Mouse (Mus musculus) embryonic facial prominence, embryonic 12.5 days (tissue): ENCODE data around the gene Slc39a7. TPM values are rescaled to one million over a fixed set of nuclear protein-coding genes. Genes with fewer than 3 reads are reported as not detected.
"Not testable (repeated sequence)": the region's sequence is repeated elsewhere in the genome, so short reads cannot be mapped to it uniquely, and the experiment has no call there.

Source experiments
- ATAC-seq: fragments of 200-750 bp; cut with Nextera tagmentation; 2 replicates; pipeline ENCODE4 v1.8.0; 2017; ENCODE audit not compliant: insufficient number of reproducible peaks, insufficient read depth, low FRiP score, low TSS enrichment
- H3K27ac ChIP-seq: fragments of 300-500 bp; sonication (generic); 2 replicates; pipeline ENCODE4 v1.5.1; 2016; ENCODE audit warnings: mild to moderate bottlenecking
- H3K27me3 ChIP-seq: fragments of 300-500 bp; sonication (generic); 2 replicates; pipeline ENCODE4 v1.6.1; 2016; ENCODE audit warnings: mild to moderate bottlenecking, moderate library complexity
- H3K36me3 ChIP-seq: fragments of 300-500 bp; sonication (generic); 2 replicates; pipeline ENCODE4 v1.6.1; 2016; ENCODE audit warnings: mild to moderate bottlenecking
- H3K4me1 ChIP-seq: fragments of 300-500 bp; sonication (generic); 2 replicates; pipeline ENCODE4 v1.6.1; 2016
- H3K4me2 ChIP-seq: fragments of 300-500 bp; sonication (generic); replicated peaks from 2 replicates; pipeline ENCODE4 v1.6.1; 2016; ENCODE audit warnings: mild to moderate bottlenecking, moderate library complexity
- H3K4me3 ChIP-seq: fragments of 300-500 bp; sonication (generic); 2 replicates; pipeline ENCODE4 v1.5.1; 2016; ENCODE audit warnings: mild to moderate bottlenecking
- H3K9ac ChIP-seq: fragments of 300-500 bp; sonication (generic); 2 replicates; pipeline ENCODE4 v1.6.1; 2016; ENCODE audit warnings: mild to moderate bottlenecking, moderate library complexity
- H3K9me3 ChIP-seq: fragments of 300-500 bp; sonication (generic); 2 replicates; pipeline ENCODE4 v1.6.1; 2016; ENCODE audit warnings: mild to moderate bottlenecking, moderate library complexity
- WGBS: fragments of 180-500 bp; shearing (Covaris S2); methylation state at CpG from one replicate; pipeline ENCODE4 v1.1.7; 2016; 5-methylcytosine and 5-hydroxymethylcytosine counted together
- polyA plus RNA-seq: library from polyadenylated mRNA; unstranded; fragments of >200 nt; fragmentation: Nextera tagmentation; extraction: Ambion mirVana; gene quantifications from 2 replicates; pipeline ENCODE4 v1.2.1, GENCODE M21; 2016

The Slc39a7 gene
- polyA plus RNA-seq, 1 experiment from 2014 or later, result 191 TPM

DNA sequence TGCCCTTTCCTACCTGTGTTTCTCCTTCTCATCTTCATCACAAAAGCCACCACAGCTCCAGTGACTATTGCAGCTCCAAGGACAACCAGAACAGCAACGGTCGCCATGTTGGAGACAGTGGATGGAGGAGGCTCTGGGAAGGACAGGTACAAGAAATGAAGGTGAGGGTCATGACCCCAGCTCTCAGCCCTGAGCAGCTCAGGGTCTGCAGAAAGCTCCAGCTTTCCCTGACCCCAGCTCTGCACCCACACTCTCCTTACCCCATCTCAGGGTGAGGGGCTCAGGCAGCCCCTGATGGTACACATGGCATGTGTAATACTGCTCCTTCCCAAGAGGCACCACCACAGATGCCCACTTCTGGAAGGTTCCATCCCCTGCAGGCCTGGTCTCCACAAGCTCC is 34.5 kb downstream of the Slc39a7 start:
- not testable (repeated sequence) for H3K9ac ChIP-seq, H3K27ac ChIP-seq, ATAC-seq, H3K9me3 ChIP-seq, H3K4me3 ChIP-seq, H3K4me2 ChIP-seq, H3K36me3 ChIP-seq, H3K4me1 ChIP-seq
- WGBS, result 86% methylated on average over 2 of the region's 2 CpGs
- peaks cover 49% of the 10 kb centered on the region for H3K27me3 ChIP-seq

DNA sequence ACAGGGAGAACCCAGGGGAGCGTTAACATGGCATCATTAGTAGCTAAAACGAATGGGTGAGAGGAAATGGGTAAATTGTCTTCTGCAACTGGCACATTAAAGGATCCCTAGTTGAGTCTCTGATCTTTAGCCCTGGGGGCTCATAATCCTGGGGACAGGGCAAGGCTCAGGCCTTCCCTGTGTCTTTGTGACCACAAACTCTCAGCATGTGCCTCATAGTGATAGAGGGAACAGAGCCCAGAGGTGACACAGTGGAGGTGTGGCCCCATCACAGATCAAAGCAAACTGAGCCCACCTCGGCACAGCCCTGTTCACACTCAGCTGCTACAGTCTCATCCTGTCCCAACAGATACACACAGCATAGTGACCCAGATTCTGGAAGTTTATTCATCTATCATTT is 35.8 kb downstream of the Slc39a7 start:
- H3K27me3 ChIP-seq, result peaks cover 36% of the 10 kb centered on the region
- H3K4me1 ChIP-seq, result peaks cover 9% of the 10 kb centered on the region; the same call in 1 of the 2 replicates
- H3K4me3 ChIP-seq, result no peak overlapping the region
- H3K36me3 ChIP-seq, result no peaks in the 10 kb centered on the region
- no peak overlapping the region for H3K9ac ChIP-seq
- no peak overlapping the region for H3K4me2 ChIP-seq
- no peaks in the 10 kb centered on the region for H3K9me3 ChIP-seq
- ATAC-seq, result no peak
- no peak overlapping the region for H3K27ac ChIP-seq
- 63% methylated on average over 3 of the region's 3 CpGs for WGBS

DNA sequence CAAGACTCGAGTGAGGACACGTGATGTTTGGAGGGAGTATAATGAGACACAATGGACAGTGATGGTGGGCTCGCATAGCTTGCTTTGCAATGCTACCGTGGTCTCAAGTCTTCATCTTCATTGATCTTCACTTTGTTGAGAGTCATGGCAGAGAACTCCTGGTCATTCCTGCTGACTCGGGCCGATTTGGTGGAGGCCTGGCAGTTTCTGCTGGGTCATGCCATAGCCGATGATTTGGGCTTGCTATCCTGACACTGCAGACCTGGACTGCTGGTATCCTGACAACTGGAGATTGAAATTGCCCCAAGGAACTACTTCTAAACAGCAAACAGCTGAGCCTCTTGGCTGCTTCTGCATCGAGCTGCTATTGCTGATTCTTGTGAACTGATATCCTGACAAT is 36.5 kb downstream of the Slc39a7 start:
- Histone ChIP-seq H3K9me3 (no peaks in the 10 kb centered on the region), H3K9ac (no peak overlapping the region), H3K27ac (no peak overlapping the region), H3K27me3 (peaks cover 29% of the 10 kb centered on the region), H3K36me3 (no peaks in the 10 kb centered on the region), H3K4me2 (no peak overlapping the region), H3K4me3 (no peak overlapping the region), H3K4me1 (peaks cover 7% of the 10 kb centered on the region; the same call in 1 of the 2 replicates)
- no peak for ATAC-seq
- WGBS, result 81% methylated on average over 8 of the region's 8 CpGs

DNA sequence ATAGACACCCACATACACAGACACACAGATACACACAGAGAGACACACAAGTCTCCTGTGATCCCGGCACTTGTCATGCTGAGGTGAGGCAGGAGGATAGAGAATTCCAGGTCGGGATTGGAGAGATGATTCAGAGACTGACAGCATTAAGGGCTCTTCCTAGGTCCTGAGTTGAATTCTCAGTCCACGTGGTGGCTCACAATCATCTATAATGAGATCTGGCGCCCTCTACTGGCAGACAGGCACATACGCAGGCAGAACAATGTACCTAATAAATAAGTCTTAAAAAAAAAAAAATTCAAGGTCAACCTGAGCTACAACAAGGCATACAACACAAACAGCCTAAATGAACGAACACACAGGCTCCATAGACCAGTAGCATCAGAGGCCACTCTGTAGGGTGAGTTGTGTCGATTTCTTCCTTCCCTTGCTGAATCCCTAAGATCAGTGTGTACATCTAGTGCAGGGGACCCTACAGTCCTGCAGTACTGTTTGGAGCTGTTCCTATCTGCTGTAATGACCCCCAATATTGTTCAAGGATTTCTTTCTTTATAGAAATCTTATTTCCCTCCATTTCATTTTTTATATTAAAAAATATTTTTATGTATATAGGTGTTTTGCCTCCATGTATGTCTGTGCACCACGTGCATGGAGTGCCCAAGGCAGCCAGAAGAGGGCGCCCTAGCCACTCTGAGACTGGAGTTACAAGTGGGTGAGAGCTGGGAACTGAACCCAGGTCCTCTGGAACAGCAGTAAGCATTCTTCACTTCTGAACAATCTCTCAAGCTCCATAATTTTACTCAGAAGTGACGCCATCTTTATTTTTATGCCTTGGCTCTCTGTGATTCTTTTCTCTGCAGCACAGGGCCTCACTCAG is 39.5 kb downstream of the Slc39a7 start:
- no peaks in the 10 kb centered on the region for H3K36me3 ChIP-seq
- H3K4me2 ChIP-seq, result no peak overlapping the region
- H3K4me3 ChIP-seq, result no peak overlapping the region
- no peak overlapping the region for H3K27ac ChIP-seq
- WGBS, result 32% methylated on average over 10 of the region's 10 CpGs
- no peak for ATAC-seq
- no peaks in the 10 kb centered on the region for H3K4me1 ChIP-seq
- H3K9ac ChIP-seq, result no peak overlapping the region
- H3K9me3 ChIP-seq, result no peaks in the 10 kb centered on the region
- peaks cover 4% of the 10 kb centered on the region; the same call in 1 of the 2 replicates for H3K27me3 ChIP-seq

DNA sequence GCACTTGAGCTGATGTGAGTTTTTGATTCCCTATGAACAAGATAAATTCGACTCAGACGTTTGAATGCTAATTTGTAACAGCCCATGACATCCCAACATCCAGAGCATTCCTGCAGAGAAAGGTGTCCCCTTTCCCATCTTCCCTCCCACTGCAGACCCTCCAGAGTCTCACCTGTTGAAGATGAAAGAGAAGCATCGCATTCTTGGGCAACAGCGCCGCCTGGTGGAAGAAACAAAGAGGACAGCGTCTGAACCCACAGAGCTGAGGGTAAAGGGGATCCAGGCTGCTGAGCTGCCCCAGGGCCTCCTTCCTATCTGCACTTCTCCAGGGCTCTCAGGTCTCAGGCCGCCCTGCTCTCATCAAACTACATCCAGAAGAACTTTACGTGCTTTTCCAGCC is 49.3 kb downstream of the Slc39a7 start:
- H3K4me2 ChIP-seq, result peak overlapping the region; percentile 53
- peak overlapping the region; percentile 48 for H3K4me3 ChIP-seq
- peaks cover 35% of the 10 kb centered on the region for H3K27me3 ChIP-seq
- H3K27ac ChIP-seq, H3K4me1 ChIP-seq, H3K9ac ChIP-seq, ATAC-seq, H3K9me3 ChIP-seq, H3K36me3 ChIP-seq: not testable (repeated sequence)
- WGBS, result 13% methylated on average over 8 of the region's 8 CpGs

DNA sequence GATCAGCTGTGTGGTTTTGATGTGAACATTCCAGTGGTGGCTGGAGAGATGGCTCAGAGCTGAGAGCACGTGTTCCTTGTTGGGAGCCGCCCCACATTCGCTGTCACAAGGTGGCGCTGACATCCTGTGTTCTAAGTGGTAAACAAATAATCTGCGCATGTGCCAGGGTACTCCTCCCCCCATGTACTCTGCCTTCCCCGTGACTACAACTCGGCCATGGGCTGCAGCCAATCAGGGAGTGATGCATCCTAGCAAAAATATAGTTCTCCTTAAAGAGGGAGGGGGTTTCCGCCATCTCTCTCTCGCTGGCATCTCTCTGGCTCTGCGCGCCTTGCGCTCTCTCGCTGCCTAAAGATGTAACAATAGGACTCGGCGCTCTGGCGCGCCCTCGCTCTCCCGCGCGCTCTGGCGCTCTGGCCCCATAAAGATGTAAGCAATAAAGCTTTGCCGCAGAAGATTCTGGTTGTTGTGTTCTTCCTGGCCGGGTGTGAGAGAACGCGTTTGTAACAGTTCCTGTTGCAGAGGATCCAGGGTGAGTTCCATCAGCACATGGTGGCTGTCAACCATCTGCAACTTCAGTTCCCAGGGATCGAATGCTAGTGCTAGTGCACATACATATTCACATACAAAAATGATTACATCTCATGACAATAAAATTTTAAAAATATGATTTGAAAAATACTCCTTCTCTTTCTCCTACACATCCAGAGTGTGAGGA is 50.1 kb downstream of the Slc39a7 start:
- not testable (repeated sequence) for H3K4me1 ChIP-seq, H3K9me3 ChIP-seq, H3K36me3 ChIP-seq
- peak overlapping the region; percentile 92 for H3K27ac ChIP-seq
- H3K9ac ChIP-seq, result peak overlapping the region; percentile 65
- WGBS, result under 1% methylated on average over 27 of the region's 27 CpGs
- H3K4me2 ChIP-seq, result peak overlapping the region; percentile 53
- peak overlapping the region; percentile 48 for H3K4me3 ChIP-seq
- peaks cover 43% of the 10 kb centered on the region for H3K27me3 ChIP-seq
- peak; percentile 91 for ATAC-seq

DNA sequence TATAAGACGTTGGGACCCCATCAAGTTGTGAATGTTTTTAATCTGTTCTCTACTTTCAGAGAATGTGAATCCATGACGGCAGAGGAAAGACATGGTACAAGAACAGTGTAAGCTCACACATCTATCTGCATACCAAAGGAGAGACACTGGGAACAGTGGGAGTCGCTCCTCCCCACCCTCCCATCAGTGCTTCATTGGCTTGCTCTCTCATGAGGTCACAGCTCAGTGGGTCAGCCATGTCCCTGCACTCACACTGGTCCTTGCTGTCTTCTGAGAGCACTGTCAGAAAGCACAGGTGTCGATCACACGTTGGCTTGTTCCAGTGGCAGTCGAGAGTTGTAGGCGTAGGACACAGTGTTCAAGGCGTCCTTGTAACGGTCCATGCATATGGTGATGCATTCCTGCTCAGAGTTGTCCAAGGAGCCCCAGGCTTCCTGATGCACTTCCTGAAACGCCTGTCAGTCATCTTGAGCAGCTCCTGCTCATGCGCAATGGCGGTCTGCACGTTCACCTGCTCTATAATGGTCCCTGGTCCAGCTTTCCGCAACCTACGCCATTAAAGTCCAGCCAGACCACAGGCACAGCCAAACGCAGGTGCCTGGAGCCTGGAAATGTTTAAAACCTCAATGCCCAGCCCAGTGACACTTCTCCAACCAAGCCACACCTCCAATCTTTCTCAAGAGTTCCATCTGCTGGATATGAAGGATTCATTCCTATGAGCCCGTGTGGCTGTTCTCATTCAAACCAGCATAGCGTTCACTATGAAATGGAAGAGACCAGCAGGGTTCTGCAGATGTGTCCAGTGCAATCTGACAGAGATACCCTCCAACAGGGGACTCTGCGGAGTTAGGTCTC is 51.1 kb downstream of the Slc39a7 start:
- 77% methylated on average over 19 of the region's 19 CpGs for WGBS
- Histone ChIP-seq H3K27ac (no peak overlapping the region), H3K4me1 (peaks cover 10% of the 10 kb centered on the region), H3K9me3 (no peaks in the 10 kb centered on the region), H3K27me3 (peaks cover 49% of the 10 kb centered on the region), H3K4me2 (0 out of 2 replicates have a peak overlapping the region, but pooled peaks have one; percentile 23), H3K9ac (no peak overlapping the region), H3K4me3 (no peak overlapping the region; the same call in 1 of the 2 replicates), H3K36me3 (no peaks in the 10 kb centered on the region)
- ATAC-seq, result no peak

DNA sequence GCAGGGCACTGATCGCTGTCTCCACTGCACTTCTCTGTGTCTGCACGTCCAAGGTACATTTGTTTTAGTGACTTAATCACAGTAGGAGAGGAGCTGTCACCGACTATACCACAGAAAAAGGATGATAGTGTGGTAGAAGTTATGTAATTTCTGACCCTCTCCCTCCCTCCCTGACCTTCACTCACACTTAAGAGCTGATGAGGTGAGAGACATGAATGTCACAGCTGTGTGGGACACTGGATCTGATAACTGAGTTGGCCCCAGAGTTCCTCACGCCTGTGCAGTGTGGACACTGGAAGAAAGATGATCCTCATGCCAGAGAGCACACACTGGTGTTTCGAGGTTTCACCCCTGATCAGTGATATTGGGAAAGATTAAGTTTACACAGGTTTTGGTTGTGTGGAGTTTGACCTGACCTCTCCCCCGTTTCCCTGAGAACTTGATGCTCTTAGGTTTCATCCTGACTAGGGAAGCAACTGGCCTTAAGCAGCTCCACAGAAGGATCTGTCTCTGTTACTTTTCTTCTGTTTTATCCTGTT is 51.9 kb downstream of the Slc39a7 start:
- H3K27ac ChIP-seq, result no peak overlapping the region
- H3K9ac ChIP-seq, result no peak overlapping the region
- H3K4me2 ChIP-seq, result no peak overlapping the region
- H3K36me3 ChIP-seq, result no peaks in the 10 kb centered on the region
- peaks cover 49% of the 10 kb centered on the region for H3K27me3 ChIP-seq
- ATAC-seq, result no peak
- H3K4me1 ChIP-seq, result peaks cover 10% of the 10 kb centered on the region
- no peak overlapping the region for H3K4me3 ChIP-seq
- 69% methylated on average over 6 of the region's 6 CpGs for WGBS
- no peaks in the 10 kb centered on the region for H3K9me3 ChIP-seq

DNA sequence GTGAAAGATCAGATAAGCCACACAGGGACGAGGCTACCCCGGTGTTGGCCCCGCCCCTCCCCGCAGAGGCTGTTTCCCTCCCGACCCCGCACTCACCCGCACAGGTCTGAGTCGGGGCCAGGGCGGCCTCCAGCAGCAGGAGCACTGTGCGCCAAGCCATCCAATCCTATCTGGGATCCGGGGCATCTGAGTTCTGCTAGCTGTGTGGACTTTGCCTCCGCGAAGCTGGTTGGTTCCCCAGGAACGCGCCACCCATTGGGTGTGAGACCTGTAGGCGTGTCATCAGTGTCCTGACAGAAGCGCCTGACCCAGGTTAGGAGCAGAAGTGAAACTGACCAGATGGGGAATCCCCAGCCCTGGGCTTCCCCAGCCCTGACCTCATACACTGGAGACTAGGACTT is 52.9 kb downstream of the Slc39a7 start:
- H3K4me3 ChIP-seq, result peak overlapping the region; percentile 34
- H3K9me3 ChIP-seq, result no peaks in the 10 kb centered on the region
- no peak overlapping the region for H3K27ac ChIP-seq
- H3K36me3 ChIP-seq, result no peaks in the 10 kb centered on the region
- 0% methylated on average over 17 of the region's 17 CpGs for WGBS
- peaks cover 49% of the 10 kb centered on the region for H3K27me3 ChIP-seq
- H3K4me2 ChIP-seq, result peak overlapping the region; percentile 53
- H3K9ac ChIP-seq, result peak overlapping the region; percentile 36; the same call in 1 of the 2 replicates
- peak; percentile 36; the same call in 1 of the 2 replicates for ATAC-seq
- peaks cover 10% of the 10 kb centered on the region for H3K4me1 ChIP-seq
